Mouse (Mus musculus): ENCODE measurements at regions not wholly inside any gene's neighbourhood (a gene's known extent, or its start where the extent isn't known, plus 50 kb on each side); places are given as distances from the start of the nearest gene placed in this dataset.

DNA sequence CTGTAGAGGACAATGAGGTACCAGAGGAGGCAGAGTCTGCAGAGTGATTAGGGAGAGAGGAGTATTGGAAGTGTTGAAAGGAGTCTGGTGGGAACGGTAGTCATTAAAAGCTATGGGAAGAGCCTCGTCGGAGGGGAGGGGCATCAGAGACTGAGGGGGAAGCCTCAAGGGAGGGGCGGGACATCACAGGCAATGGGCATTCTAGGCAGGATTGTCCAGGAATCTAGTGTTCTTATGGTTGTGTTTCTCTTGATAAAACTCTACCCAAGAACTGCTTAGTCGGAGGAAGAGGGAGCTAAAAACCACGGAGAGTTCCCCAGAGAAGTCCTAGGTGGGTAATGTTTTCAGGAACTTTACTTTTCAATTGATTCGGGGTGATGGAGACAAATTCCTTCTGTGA is 90.2 kb downstream of the Sec23ip start:
- no peak for DNase-seq (ENCODE audit: low read depth, low spot score)
- no peaks in the 10 kb centered on the region for H3K79me2 ChIP-seq (ENCODE audit: control insufficient read depth, insufficient read depth, low read length, poor library complexity)
- no peaks in the 10 kb centered on the region for H3K27me3 ChIP-seq (ENCODE audit: control insufficient read depth in 1 of 2, insufficient read depth in 2 of 2, low read length in 2 of 2)
- no peak overlapping the region for H3K9ac ChIP-seq (ENCODE audit: control insufficient read depth, low read depth, low read length, poor library complexity, severe bottlenecking)
- no peak overlapping the region for H3K27ac ChIP-seq (ENCODE audit: control insufficient read depth, low read depth, low read length)
- TF ChIP-seq POLR2A (IDR thresholded peaks at IDR 0.05; ENCODE audit: control insufficient read depth in 1 of 2, insufficient read depth in 1 of 2, low read depth in 1 of 2, low read length in 2 of 2, poor library complexity in 1 of 2) (no peak), MEF2A (IDR thresholded peaks at IDR 0.05; ENCODE audit: extremely low read depth, insufficient replicate concordance, low read depth, low read length, poor library complexity, severe bottlenecking) (no peak), ZNF384 (IDR thresholded peaks at IDR 0.05; ENCODE audit: low read depth, low read length) (no peak), MYB (IDR thresholded peaks at IDR 0.05; ENCODE audit: low read depth, low read length) (no peak), HCFC1 (IDR thresholded peaks at IDR 0.05; ENCODE audit: low read depth, low read length) (no peak), POLR2AphosphoS2 (IDR thresholded peaks at IDR 0.05; ENCODE audit: low read length) (no peak)
- no peak overlapping the region for H3K4me3 ChIP-seq (ENCODE audit: control insufficient read depth in 1 of 2, insufficient read depth in 1 of 2, low read depth in 2 of 2, low read length in 2 of 2)
- no peaks in the 10 kb centered on the region for H3K36me3 ChIP-seq (ENCODE audit: control insufficient read depth in 1 of 2, insufficient read depth in 2 of 2, low read length in 2 of 2)
- H3K9me3 ChIP-seq (replicated peaks; ENCODE audit: insufficient read depth, low read length), result no peaks in the 10 kb centered on the region
- no peaks in the 10 kb centered on the region for H3K4me1 ChIP-seq (ENCODE audit: control insufficient read depth in 1 of 2, insufficient read depth in 2 of 2, low read length in 2 of 2)

DNA sequence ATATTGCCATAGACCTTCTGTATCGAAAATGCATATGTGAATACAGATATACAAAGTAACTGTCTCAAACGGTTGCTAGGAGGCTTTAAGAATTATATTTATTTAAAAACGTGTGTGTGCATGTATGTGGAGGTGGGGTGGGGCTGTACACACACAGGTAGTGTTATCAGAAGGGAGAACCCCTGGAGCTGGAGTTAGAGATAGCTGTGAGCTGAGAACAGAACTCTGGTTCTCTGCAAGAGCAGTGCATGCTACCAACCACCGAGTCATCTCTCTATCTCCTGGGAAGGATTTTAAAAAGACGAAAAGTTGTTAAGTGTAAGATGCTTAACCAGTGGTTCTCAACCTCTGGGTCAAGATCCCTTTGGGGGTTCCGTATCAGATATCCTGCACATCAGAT is 91.7 kb downstream of the Sec23ip start:
- no peaks in the 10 kb centered on the region for H3K27me3 ChIP-seq (ENCODE audit: control insufficient read depth in 1 of 2, insufficient read depth in 2 of 2, low read length in 2 of 2)
- H3K4me1 ChIP-seq (ENCODE audit: control insufficient read depth in 1 of 2, insufficient read depth in 2 of 2, low read length in 2 of 2), result no peaks in the 10 kb centered on the region
- no peaks in the 10 kb centered on the region for H3K79me2 ChIP-seq (ENCODE audit: control insufficient read depth, insufficient read depth, low read length, poor library complexity)
- no peak overlapping the region for H3K9ac ChIP-seq (ENCODE audit: control insufficient read depth, low read depth, low read length, poor library complexity, severe bottlenecking)
- no peak overlapping the region for H3K4me3 ChIP-seq (ENCODE audit: control insufficient read depth in 1 of 2, insufficient read depth in 1 of 2, low read depth in 2 of 2, low read length in 2 of 2)
- H3K36me3 ChIP-seq (ENCODE audit: control insufficient read depth in 1 of 2, insufficient read depth in 2 of 2, low read length in 2 of 2), result no peaks in the 10 kb centered on the region
- no peak overlapping the region for H3K27ac ChIP-seq (ENCODE audit: control insufficient read depth, low read depth, low read length)
- DNase-seq (ENCODE audit: low read depth, low spot score), result no peak
- TF ChIP-seq USF1 (IDR thresholded peaks at IDR 0.05; ENCODE audit: low read depth, low read length) (no peak), MXI1 (IDR thresholded peaks at IDR 0.05; ENCODE audit: low read depth, low read length) (no peak), KAT2A (conservative IDR thresholded peaks at IDR 0.05; ENCODE audit: low read depth, low read length) (no peak), MAX (IDR thresholded peaks at IDR 0.05; ENCODE audit: low read length) (no peak)
- no peaks in the 10 kb centered on the region for H3K9me3 ChIP-seq (replicated peaks; ENCODE audit: insufficient read depth, low read length)

DNA sequence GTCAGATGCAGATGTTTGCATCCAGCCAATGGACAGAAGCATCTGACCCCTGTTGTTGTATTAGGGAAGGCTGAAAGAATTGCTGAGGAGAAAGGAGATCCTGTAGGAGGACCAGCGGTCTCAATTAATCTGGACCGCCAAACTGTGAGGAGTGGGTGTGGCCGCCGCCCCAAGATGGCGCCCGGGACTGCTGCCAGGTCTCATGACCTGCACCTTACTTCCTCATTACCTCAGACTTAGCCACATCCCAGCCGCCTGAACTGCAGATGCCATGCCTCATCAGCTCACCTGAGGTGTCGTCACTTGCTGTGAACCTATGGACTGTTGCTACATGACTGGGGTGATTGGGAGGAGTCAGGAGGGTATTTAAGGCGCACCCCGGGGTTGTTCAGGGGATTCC is 97.8 kb downstream of the Sec23ip start:
- H3K27me3 ChIP-seq (ENCODE audit: control insufficient read depth in 1 of 2, insufficient read depth in 2 of 2, low read length in 2 of 2), result no peaks in the 10 kb centered on the region
- H3K9me3 ChIP-seq (replicated peaks; ENCODE audit: insufficient read depth, low read length), result no peaks in the 10 kb centered on the region
- no peak overlapping the region for H3K9ac ChIP-seq (ENCODE audit: control insufficient read depth, low read depth, low read length, poor library complexity, severe bottlenecking)
- H3K4me3 ChIP-seq (ENCODE audit: control insufficient read depth in 1 of 2, insufficient read depth in 1 of 2, low read depth in 2 of 2, low read length in 2 of 2), result no peak overlapping the region
- H3K4me1 ChIP-seq (ENCODE audit: control insufficient read depth in 1 of 2, insufficient read depth in 2 of 2, low read length in 2 of 2), result no peaks in the 10 kb centered on the region
- no peak for DNase-seq (ENCODE audit: low read depth, low spot score)
- H3K27ac ChIP-seq (ENCODE audit: control insufficient read depth, low read depth, low read length), result no peak overlapping the region
- TF ChIP-seq ELF1 (IDR thresholded peaks at IDR 0.05; ENCODE audit: low read depth, low read length), result no peak
- no peak for TF ChIP-seq E2F4 (IDR thresholded peaks at IDR 0.05; ENCODE audit: borderline replicate concordance, low read depth, low read length)
- TF ChIP-seq SMC3 (IDR thresholded peaks at IDR 0.05; ENCODE audit: low read depth, low read length), result no peak
- TF ChIP-seq MAFK (IDR thresholded peaks at IDR 0.05; ENCODE audit: borderline replicate concordance, low read depth, low read length), result no peak
- no peak for TF ChIP-seq HCFC1 (IDR thresholded peaks at IDR 0.05; ENCODE audit: low read depth, low read length)
- TF ChIP-seq CTCF (IDR thresholded peaks at IDR 0.05 in 2 of 3, conservative IDR thresholded peaks at IDR 0.05 in 1 of 3; ENCODE audit: control insufficient read depth in 1 of 3, insufficient read depth in 1 of 3, low read depth in 2 of 3, low read length in 3 of 3, poor library complexity in 1 of 3, severe bottlenecking in 1 of 3), result no peak
- no peak for TF ChIP-seq ZKSCAN1 (IDR thresholded peaks at IDR 0.05; ENCODE audit: low read depth, low read length)
- TF ChIP-seq UBTF (IDR thresholded peaks at IDR 0.05; ENCODE audit: borderline replicate concordance, insufficient read depth, low read depth, low read length), result no peak
- no peak for TF ChIP-seq JUND (IDR thresholded peaks at IDR 0.05; ENCODE audit: low read depth, low read length)
- H3K79me2 ChIP-seq (ENCODE audit: control insufficient read depth, insufficient read depth, low read length, poor library complexity), result no peaks in the 10 kb centered on the region
- no peaks in the 10 kb centered on the region for H3K36me3 ChIP-seq (ENCODE audit: control insufficient read depth in 1 of 2, insufficient read depth in 2 of 2, low read length in 2 of 2)

All from MEL (cell line).